Mouse (Mus musculus) intestine, embryonic 14.5 days (tissue): ENCODE measurements around the gene Ccn1. TPM values are rescaled to one million over a fixed set of nuclear protein-coding genes. Genes with fewer than 3 reads are reported as not detected.
A peak's percentile ranks its signal among the peaks of the same experiment; 100 is the strongest.

Experiments
- ATAC-seq: fragments of 200-750 bp; cut with Nextera tagmentation; replicated peaks from 2 replicates; pipeline ENCODE4 v1.8.0; 2017; ENCODE audit warnings: low read depth, moderate number of reproducible peaks, moderate TSS enrichment, moderate library complexity; ENCODE audit not compliant: low FRiP score, low TSS enrichment
- DNase-seq: peaks from one replicate; pipeline ENCODE4 v3.0.0-alpha.2; 2018; ENCODE audit warnings: low spot score
- H3K27ac ChIP-seq: fragments of 300-500 bp; sonication (generic); 2 replicates; pipeline ENCODE4 v1.5.1; 2014; ENCODE audit warnings: low read depth, mild to moderate bottlenecking, control low read depth
- H3K27me3 ChIP-seq: fragments of 300-500 bp; sonication (generic); replicated peaks from 2 replicates; pipeline ENCODE4 v1.6.1; 2014; ENCODE audit warnings: low read length, control low read depth; ENCODE audit not compliant: control insufficient read depth, insufficient read depth
- H3K36me3 ChIP-seq: fragments of 300-500 bp; sonication (generic); 2 replicates; pipeline ENCODE4 v1.6.1; 2014; ENCODE audit warnings: low read length, control low read depth; ENCODE audit not compliant: control insufficient read depth, insufficient read depth
- H3K4me1 ChIP-seq: fragments of 300-500 bp; sonication (generic); replicated peaks from 2 replicates; pipeline ENCODE4 v1.6.1; 2014; ENCODE audit warnings: low read length, control low read depth, mixed read lengths; ENCODE audit not compliant: control insufficient read depth, insufficient read depth
- H3K4me2 ChIP-seq: fragments of 300-500 bp; sonication (generic); 2 replicates; pipeline ENCODE4 v1.6.1; 2014; ENCODE audit warnings: low read length
- H3K4me3 ChIP-seq: fragments of 300-500 bp; sonication (generic); 2 replicates; pipeline ENCODE4 v1.5.1; 2014; ENCODE audit warnings: low read depth, low read length, control low read depth, mixed read lengths
- H3K9ac ChIP-seq: fragments of 300-500 bp; sonication (generic); 2 replicates; pipeline ENCODE4 v1.6.1; 2014; ENCODE audit warnings: mild to moderate bottlenecking, low read length
- H3K9me3 ChIP-seq: fragments of 300-500 bp; sonication (generic); 2 replicates; pipeline ENCODE4 v1.6.1; 2016; ENCODE audit warnings: low read length, control low read depth; ENCODE audit not compliant: control insufficient read depth
- WGBS: fragments of 180-500 bp; shearing (Covaris S2); extraction: QIAGEN DNeasy Blood & Tissue Kit; methylation state at CpG from one replicate; pipeline ENCODE4 v1.1.7; 2014; 5-methylcytosine and 5-hydroxymethylcytosine counted together
- polyA plus RNA-seq: library from polyadenylated mRNA; unstranded; fragments of >200 nt; fragmentation: Nextera tagmentation; extraction: Ambion mirVana; gene quantifications from 2 replicates; pipeline ENCODE4 v1.2.1, GENCODE M21; 2014

Gene Ccn1
- polyA plus RNA-seq, 1 experiment from 2014 or later = 34.7 TPM

- H3K4me1 ChIP-seq = peaks cover 36% of the 10 kb centered on the region
- H3K27me3 ChIP-seq = no peaks in the 10 kb centered on the region
- ATAC-seq (no peak), DNase-seq (no peak)
- no peak overlapping the region for H3K9ac ChIP-seq
- peaks cover 17% of the 10 kb centered on the region for H3K36me3 ChIP-seq
- H3K4me2 ChIP-seq = no peak overlapping the region
- no peak overlapping the region for H3K27ac ChIP-seq
- H3K9me3 ChIP-seq = no peaks in the 10 kb centered on the region
- H3K4me3 ChIP-seq = no peak overlapping the region
- 90% methylated on average over 18 of the region's 18 CpGs for whole genome bisulfite sequencing
Measured at GRCm38 (mm10) chr3:145647416-145647815, 2.4 kb downstream of the Ccn1 start.

GRCm38 (mm10) chr3:145646666-145647065 lies 3.1 kb downstream of the Ccn1 start:
- 84% methylated on average over 2 of the region's 2 CpGs for WGBS
- DNase-seq = no peak
- H3K9me3 ChIP-seq = no peaks in the 10 kb centered on the region
- H3K27ac ChIP-seq = no peak overlapping the region
- H3K36me3 ChIP-seq = peaks cover 17% of the 10 kb centered on the region
- H3K4me1 ChIP-seq = peaks cover 28% of the 10 kb centered on the region
- no peak overlapping the region for H3K4me2 ChIP-seq
- H3K9ac ChIP-seq = no peak overlapping the region
- no peak for ATAC-seq
- no peak overlapping the region for H3K4me3 ChIP-seq
- H3K27me3 ChIP-seq = no peaks in the 10 kb centered on the region

GRCm38 (mm10) chr3:145646009-145646408 lies 3.8 kb downstream of the Ccn1 start:
- Histone ChIP-seq H3K36me3 (peaks cover 17% of the 10 kb centered on the region), H3K4me1 (peaks cover 21% of the 10 kb centered on the region), H3K27ac (no peak overlapping the region), H3K4me2 (no peak overlapping the region; the same call in 1 of the 2 replicates), H3K27me3 (no peaks in the 10 kb centered on the region), H3K9me3 (no peaks in the 10 kb centered on the region), H3K9ac (no peak overlapping the region), H3K4me3 (no peak overlapping the region)
- ATAC-seq (no peak), DNase-seq (no peak)
- 48% methylated on average over 3 of the region's 3 CpGs for WGBS

- peaks cover 16% of the 10 kb centered on the region for H3K4me1 ChIP-seq
- H3K4me2 ChIP-seq = no peak overlapping the region
- 69% methylated on average over 6 of the region's 6 CpGs for WGBS
- H3K9me3 ChIP-seq = no peaks in the 10 kb centered on the region
- no peak overlapping the region for H3K9ac ChIP-seq
- H3K36me3 ChIP-seq = peaks cover 17% of the 10 kb centered on the region
- H3K4me3 ChIP-seq = no peak overlapping the region
- H3K27ac ChIP-seq = no peak overlapping the region
- ATAC-seq (no peak), DNase-seq (no peak)
- H3K27me3 ChIP-seq = no peaks in the 10 kb centered on the region
Measured at GRCm38 (mm10) chr3:145645463-145645862, 4.3 kb downstream of the Ccn1 start.

GRCm38 (mm10) chr3:145642861-145643260 lies 6.9 kb downstream of the Ccn1 start:
- 46% methylated on average over 11 of the region's 11 CpGs for WGBS

GRCm38 (mm10) chr3:145641878-145642277 lies 7.9 kb downstream of the Ccn1 start:
- no peak for DNase-seq

More at GRCm38 (mm10) chr3:145642861-145643260, 6.9 kb downstream of the Ccn1 start:
- DNase-seq (no peak), ATAC-seq (0 out of 2 replicates have a peak, but pooled peaks have one; percentile 5)
- Histone ChIP-seq H3K27me3 (no peaks in the 10 kb centered on the region), H3K4me1 (peaks cover 5% of the 10 kb centered on the region; the same call in 1 of the 2 replicates), H3K9ac (no peak overlapping the region), H3K36me3 (peaks cover 10% of the 10 kb centered on the region), H3K4me3 (no peak overlapping the region), H3K27ac (no peak overlapping the region), H3K4me2 (no peak overlapping the region), H3K9me3 (no peaks in the 10 kb centered on the region)

GRCm38 (mm10) chr3:145641036-145641685 lies 8.6 kb downstream of the Ccn1 start:
- Histone ChIP-seq H3K9me3 (no peaks in the 10 kb centered on the region), H3K4me1 (no peaks in the 10 kb centered on the region; the same call in 1 of the 2 replicates), H3K27ac (no peak overlapping the region), H3K9ac (no peak overlapping the region), H3K4me2 (no peak overlapping the region), H3K27me3 (no peaks in the 10 kb centered on the region), H3K36me3 (no peaks in the 10 kb centered on the region), H3K4me3 (no peak overlapping the region)
- DNase-seq = no peak
- 75% methylated on average over 5 of the region's 5 CpGs for WGBS
- no peak for ATAC-seq

More at GRCm38 (mm10) chr3:145641878-145642277, 7.9 kb downstream of the Ccn1 start:
- H3K9ac ChIP-seq = no peak overlapping the region
- 68% methylated on average over 3 of the region's 3 CpGs for WGBS
- no peaks in the 10 kb centered on the region for H3K27me3 ChIP-seq
- H3K4me3 ChIP-seq = no peak overlapping the region
- H3K9me3 ChIP-seq = no peaks in the 10 kb centered on the region
- no peak for ATAC-seq
- peaks cover 3% of the 10 kb centered on the region; the same call in 1 of the 2 replicates for H3K36me3 ChIP-seq
- H3K27ac ChIP-seq = no peak overlapping the region
- H3K4me2 ChIP-seq = no peak overlapping the region
- H3K4me1 ChIP-seq = no peaks in the 10 kb centered on the region; the same call in 1 of the 2 replicates

- no peaks in the 10 kb centered on the region for H3K4me1 ChIP-seq
- 63% methylated on average over 4 of the region's 4 CpGs for WGBS
Measured at GRCm38 (mm10) chr3:145640583-145640982, 9.2 kb downstream of the Ccn1 start.

GRCm38 (mm10) chr3:145640170-145640569 lies 9.6 kb downstream of the Ccn1 start:
- WGBS = 89% methylated on average over 4 of the region's 4 CpGs
- Histone ChIP-seq H3K4me3 (no peak overlapping the region), H3K9me3 (no peaks in the 10 kb centered on the region), H3K27ac (no peak overlapping the region), H3K27me3 (no peaks in the 10 kb centered on the region), H3K36me3 (no peaks in the 10 kb centered on the region), H3K4me2 (no peak overlapping the region), H3K4me1 (no peaks in the 10 kb centered on the region), H3K9ac (no peak overlapping the region)
- DNase-seq (no peak), ATAC-seq (no peak)

More at GRCm38 (mm10) chr3:145640583-145640982, 9.2 kb downstream of the Ccn1 start:
- no peak for ATAC-seq
- Histone ChIP-seq H3K4me3 (no peak overlapping the region), H3K4me2 (no peak overlapping the region), H3K27me3 (no peaks in the 10 kb centered on the region), H3K36me3 (no peaks in the 10 kb centered on the region), H3K9ac (no peak overlapping the region), H3K9me3 (no peaks in the 10 kb centered on the region), H3K27ac (no peak overlapping the region)
- DNase-seq = no peak
